Mouse (Mus musculus) midbrain, embryonic 10.5 days (tissue): ENCODE data around the gene Nup188. TPM values are rescaled to one million over a fixed set of nuclear protein-coding genes. Genes with fewer than 3 reads are reported as not detected.
A peak's percentile ranks its signal among the peaks of the same experiment; 100 is the strongest.

ENCODE experiments used
- DNase-seq: peaks from one replicate; pipeline ENCODE4 v3.0.0-alpha.2; 2017; ENCODE audit warnings: low spot score
- H3K27ac ChIP-seq: fragments of 300-500 bp; sonication (generic); replicated peaks from 2 replicates; pipeline ENCODE4 v1.5.1; 2016; ENCODE audit warnings: mild to moderate bottlenecking
- H3K27me3 ChIP-seq: fragments of 300-500 bp; sonication (generic); 2 replicates; pipeline ENCODE4 v1.6.1; 2016; ENCODE audit warnings: low read depth, mild to moderate bottlenecking; ENCODE audit not compliant: poor library complexity, severe bottlenecking
- H3K36me3 ChIP-seq: fragments of 300-500 bp; sonication (generic); 2 replicates; pipeline ENCODE4 v1.6.1; 2016; ENCODE audit warnings: mild to moderate bottlenecking, moderate library complexity
- H3K4me1 ChIP-seq: fragments of 300-500 bp; sonication (generic); 2 replicates; pipeline ENCODE4 v1.6.1; 2016
- H3K4me3 ChIP-seq: fragments of 300-500 bp; sonication (generic); 2 replicates; pipeline ENCODE4 v1.5.1; 2016; ENCODE audit warnings: mild to moderate bottlenecking, moderate library complexity
- H3K9me3 ChIP-seq: fragments of 300-500 bp; sonication (generic); replicated peaks from 2 replicates; pipeline ENCODE4 v1.6.1; 2016; ENCODE audit warnings: mild to moderate bottlenecking
- WGBS: fragments of 180-500 bp; shearing (Covaris S2); methylation state at CpG from one replicate; pipeline ENCODE4 v1.1.7; 2016; 5-methylcytosine and 5-hydroxymethylcytosine counted together
- polyA plus RNA-seq: library from polyadenylated mRNA; unstranded; fragments of >200 nt; fragmentation: Nextera tagmentation; extraction: Ambion mirVana; gene quantifications from 2 replicates; pipeline ENCODE4 v1.2.1, GENCODE M21; 2016

Gene Nup188
- polyA plus RNA-seq, 1 experiment from 2014 or later: 55.4 TPM

DNA sequence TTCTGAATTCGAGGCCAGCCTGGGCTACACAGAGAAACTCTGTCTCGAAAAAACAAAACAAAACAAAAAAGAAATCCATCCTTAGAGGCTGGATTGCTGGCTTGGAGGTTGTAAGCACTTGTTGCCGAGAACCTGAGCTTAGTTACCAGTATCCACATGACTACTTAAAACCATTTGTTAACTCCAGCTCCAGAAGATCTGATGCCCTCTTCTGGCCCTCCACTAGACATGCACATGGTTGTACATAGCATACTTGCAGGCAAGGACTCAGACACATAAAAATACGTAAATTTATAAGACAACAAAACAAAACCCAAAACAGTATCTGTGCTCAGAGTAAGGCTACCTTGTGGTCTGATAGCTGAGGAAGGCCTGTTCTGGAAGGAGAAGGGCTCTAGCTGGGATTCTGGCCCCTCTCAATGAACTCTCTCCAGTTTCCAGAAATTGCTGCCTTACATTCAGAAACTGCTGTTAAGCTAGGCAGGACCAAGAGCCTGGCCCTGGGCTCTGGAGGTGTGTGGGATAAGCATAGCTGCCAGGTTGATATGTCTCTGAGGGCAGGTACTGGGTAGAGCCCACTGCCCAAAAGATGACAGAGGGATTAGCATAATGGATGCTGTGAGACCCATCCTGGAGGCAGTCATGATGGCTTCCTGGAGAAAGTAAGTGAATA, 25.0 kb upstream of the Nup188 start:
- H3K27me3 ChIP-seq: no peaks in the 10 kb centered on the region
- no peaks in the 10 kb centered on the region for H3K9me3 ChIP-seq
- WGBS: 87% methylated on average over 4 of the region's 4 CpGs
- H3K4me3 ChIP-seq: no peak overlapping the region
- DNase-seq: no peak
- H3K4me1 ChIP-seq: peaks cover 16% of the 10 kb centered on the region
- H3K27ac ChIP-seq: no peak overlapping the region
- peaks cover 94% of the 10 kb centered on the region for H3K36me3 ChIP-seq

DNA sequence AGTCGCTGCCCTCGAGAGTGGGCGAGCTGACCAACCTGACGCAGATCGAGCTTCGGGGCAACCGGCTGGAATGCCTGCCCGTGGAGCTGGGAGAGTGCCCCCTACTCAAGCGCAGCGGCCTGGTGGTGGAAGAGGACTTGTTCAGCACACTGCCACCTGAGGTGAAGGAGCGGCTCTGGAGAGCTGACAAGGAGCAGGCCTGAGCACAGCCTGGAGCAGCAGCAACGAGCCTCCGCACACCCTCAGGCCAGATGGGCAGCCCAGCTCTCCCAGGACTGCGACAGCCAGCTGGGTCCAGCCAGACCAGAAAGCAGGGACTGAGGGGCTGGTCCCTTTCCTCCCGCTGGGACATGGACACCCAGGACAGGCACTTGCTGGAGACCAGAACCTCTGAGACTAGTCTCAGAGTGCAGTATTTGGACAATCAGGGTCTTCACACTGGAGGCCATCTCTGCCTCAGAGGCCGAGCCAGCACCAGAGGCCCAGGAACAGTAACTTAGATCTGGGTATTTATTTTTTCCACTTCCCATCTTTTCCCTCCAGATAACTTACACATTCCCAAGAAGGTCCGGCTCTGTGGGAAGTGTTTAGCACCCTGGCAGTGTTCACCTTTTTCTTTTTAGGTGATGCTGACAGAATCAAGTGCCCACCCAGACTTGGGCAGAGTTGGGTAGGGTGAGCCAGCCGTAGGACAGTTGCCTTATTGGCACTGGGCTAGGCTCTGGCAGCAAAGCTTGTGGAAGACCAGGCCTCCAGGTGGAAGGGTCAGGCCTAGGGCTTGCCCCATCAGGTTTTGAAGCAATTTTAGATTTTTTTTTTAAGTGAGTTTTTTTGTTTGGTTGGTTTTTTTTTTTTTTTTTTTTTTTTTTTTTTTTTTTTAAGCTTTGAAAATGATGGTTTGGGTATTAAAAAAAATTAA, 24.0 kb upstream of the Nup188 start:
- no peaks in the 10 kb centered on the region for H3K27me3 ChIP-seq
- H3K36me3 ChIP-seq: peaks cover 84% of the 10 kb centered on the region
- peak overlapping the region; percentile 38 for H3K27ac ChIP-seq
- peaks cover 26% of the 10 kb centered on the region for H3K4me1 ChIP-seq
- no peak for DNase-seq
- WGBS: 95% methylated on average over 18 of the region's 18 CpGs
- no peak overlapping the region for H3K4me3 ChIP-seq
- H3K9me3 ChIP-seq: no peaks in the 10 kb centered on the region

DNA sequence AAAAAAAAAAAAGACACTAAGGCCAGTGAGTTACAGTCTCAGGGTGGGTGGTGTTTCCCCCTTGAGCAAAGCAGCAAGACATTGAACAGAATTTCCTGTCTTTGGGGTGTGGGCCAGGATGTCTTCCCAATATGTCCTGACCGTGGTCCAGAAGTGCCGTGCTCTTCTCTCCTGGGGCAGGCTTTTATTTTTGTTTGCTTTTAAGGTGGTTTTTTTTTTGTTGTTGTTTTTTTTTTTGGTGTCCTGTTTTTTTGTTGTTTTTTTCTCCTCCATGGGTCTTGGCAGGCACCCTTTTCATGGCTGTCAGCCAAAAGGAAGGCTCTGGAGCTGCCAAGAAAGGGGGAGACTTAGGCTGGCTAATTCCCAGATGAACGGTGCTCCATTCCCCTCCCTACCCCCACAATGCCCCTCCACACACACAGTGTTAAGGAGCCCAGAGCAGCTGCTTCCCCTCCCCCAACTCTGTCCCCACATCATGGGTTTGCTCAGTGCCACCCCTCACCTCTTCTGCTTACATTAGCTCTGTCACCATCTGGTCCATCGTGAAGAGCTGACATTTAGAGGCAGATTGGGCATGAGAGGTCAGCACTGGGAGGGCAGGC, 23.3 kb upstream of the Nup188 start:
- no peak overlapping the region for H3K4me3 ChIP-seq
- no peak for DNase-seq
- no peaks in the 10 kb centered on the region for H3K9me3 ChIP-seq
- peaks cover 79% of the 10 kb centered on the region for H3K36me3 ChIP-seq
- H3K4me1 ChIP-seq: peaks cover 27% of the 10 kb centered on the region
- 83% methylated on average over 4 of the region's 4 CpGs for WGBS
- H3K27me3 ChIP-seq: no peaks in the 10 kb centered on the region
- H3K27ac ChIP-seq: no peak overlapping the region

DNA sequence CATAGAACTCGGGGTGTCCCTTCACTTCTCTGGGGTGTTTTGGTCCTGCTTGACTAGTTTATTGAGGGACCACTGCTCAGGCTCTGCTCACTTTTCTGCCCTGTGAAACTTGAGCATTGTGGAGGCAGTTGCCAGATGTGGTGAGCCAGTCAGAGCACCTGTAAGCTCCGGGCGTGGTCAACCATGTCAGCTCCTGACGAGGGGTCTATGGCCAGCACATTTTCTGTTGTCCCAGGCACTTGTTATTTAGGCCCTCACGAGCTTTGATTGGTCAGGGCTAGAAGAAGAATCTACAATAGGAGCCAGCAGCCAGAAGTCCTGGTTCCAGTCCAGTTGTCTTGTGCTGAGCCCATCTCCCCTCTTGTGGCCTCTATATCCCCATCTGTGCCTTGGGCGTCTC, 22.4 kb upstream of the Nup188 start:
- peaks cover 70% of the 10 kb centered on the region for H3K36me3 ChIP-seq
- peaks cover 27% of the 10 kb centered on the region for H3K4me1 ChIP-seq
- DNase-seq: no peak
- 93% methylated on average over 6 of the region's 6 CpGs for WGBS
- H3K27ac ChIP-seq: no peak overlapping the region
- H3K27me3 ChIP-seq: no peaks in the 10 kb centered on the region
- H3K4me3 ChIP-seq: no peak overlapping the region
- H3K9me3 ChIP-seq: no peaks in the 10 kb centered on the region

DNA sequence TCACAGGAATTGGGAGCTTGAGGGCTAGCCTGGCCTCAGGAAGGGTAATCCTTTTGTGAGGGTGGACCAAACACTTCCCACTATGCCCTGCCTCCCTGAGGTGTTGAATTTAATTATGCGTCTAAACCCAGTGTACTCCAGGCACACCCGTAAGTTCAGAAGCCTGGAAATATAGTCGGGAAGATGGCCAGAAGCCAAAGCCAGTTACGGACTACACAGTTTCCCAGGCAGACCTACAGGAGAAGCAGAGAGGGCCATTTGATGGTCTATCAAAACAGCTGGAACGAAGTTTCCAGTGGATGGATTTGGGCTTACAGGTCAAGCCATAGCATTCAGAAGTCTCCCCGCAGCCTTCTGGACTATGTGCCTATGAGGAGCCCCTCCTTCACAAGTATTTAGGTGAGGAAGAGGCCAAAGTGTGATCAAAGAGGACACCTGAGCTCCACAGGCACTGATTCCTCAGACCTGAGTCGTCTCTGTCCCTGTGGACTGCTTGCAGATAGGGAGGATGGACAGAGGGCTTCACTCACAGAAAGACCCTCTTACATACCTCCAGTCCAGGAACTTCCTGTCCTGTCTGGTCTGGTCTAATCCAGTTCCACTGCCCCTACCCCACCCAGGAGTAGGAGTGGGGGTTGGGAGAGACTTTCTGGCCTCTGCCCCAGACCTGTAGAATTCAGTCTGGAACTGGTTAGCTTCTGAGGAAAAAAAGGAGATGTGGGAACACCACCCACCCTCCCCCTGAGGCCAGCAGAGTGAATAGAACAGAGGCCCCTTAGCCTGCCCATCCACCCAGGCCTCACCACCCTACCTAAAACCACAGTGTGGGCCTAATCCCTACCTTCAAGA, 21.3 kb upstream of the Nup188 start:
- WGBS: 84% methylated on average over 7 of the region's 7 CpGs
- H3K27ac ChIP-seq: peak overlapping the region; percentile 77; the same call in 1 of the 2 replicates
- no peak overlapping the region for H3K4me3 ChIP-seq
- H3K27me3 ChIP-seq: no peaks in the 10 kb centered on the region
- H3K36me3 ChIP-seq: peaks cover 59% of the 10 kb centered on the region
- peaks cover 27% of the 10 kb centered on the region for H3K4me1 ChIP-seq
- DNase-seq: no peak
- H3K9me3 ChIP-seq: no peaks in the 10 kb centered on the region

DNA sequence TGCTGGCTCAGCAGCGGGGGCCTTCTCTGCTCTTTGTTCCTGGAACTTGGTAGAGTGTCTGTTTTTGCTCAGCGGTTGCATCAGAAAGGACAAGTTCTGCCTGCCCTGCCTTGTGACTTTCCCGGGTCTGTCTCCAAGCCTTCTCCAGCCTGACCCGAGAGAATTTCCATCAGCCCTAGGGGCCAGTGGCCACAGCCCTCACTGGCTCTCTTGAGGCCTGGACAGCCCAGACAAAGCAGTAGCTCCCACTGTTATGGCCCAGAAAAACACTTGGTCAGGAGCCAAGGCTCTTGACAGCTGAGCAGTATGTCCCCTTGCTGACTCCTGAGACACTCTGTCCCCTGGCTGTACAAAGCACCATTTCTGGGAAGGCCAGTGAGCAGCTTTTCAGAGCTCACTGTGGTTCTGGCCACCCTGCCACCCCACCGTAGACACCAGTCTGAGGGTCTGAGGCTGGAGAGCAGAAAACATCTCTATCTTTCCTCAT, 20.4 kb upstream of the Nup188 start, which contains the start of gene Phyhd1:
TSS of gene Phyhd1 (plus strand) at position 437 of the 487 bp plus-strand sequence.
- Histone ChIP-seq H3K9me3 (no peaks in the 10 kb centered on the region), H3K27me3 (no peaks in the 10 kb centered on the region), H3K27ac (peak within 1 kb of the TSS; percentile 77), H3K4me3 (no peak within 1 kb of the TSS), H3K4me1 (peaks cover 27% of the 10 kb centered on the region), H3K36me3 (peaks cover 50% of the 10 kb centered on the region)
- no peak for DNase-seq
- 38% methylated on average over 5 of the region's 5 CpGs for WGBS

DNA sequence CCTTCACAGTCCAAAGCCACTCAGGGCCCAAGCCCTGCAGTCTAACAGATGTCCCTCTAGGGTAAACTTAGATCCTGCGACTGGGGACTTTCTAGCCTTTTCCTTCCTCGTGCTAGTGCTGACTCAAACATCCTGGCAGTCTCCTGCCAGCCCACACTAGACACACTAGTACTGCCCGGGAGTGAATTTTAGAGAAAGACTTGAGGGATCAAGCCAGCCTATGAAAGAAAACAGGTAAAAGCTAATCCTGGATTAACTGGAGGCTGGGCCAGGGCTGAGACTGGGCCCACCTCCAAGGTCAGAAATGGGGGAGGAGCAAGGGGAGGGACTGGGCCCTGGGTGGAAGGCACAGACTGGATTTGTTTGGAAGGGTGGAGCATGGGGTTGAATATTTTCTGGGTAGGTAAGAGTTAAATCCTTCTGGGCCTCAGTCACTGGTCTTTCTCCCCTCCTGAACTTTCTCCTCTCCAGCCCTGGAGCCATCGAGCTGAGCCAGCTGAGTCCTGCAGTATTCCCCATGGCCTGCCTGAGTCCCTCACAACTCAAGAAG, 19.7 kb upstream of the Nup188 start:
- Histone ChIP-seq H3K27ac (peak overlapping the region; percentile 77), H3K9me3 (no peaks in the 10 kb centered on the region), H3K4me3 (no peak overlapping the region), H3K27me3 (no peaks in the 10 kb centered on the region), H3K4me1 (peaks cover 27% of the 10 kb centered on the region), H3K36me3 (peaks cover 44% of the 10 kb centered on the region)
- peak; percentile 33 for DNase-seq
- 16% methylated on average over 4 of the region's 4 CpGs for WGBS

DNA sequence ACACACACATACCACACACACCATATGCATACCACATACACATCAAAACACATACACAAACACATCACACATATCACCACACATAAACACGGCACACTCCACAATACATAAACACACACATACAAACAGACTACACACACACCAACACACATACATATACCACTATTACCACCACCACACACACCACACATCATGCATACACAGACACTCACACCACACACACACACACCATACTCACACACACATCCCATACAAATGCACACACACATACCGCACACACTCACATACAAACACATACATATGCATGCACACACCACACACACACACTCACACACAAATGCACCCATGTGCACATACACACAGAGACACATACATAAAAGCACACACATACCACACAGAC, 18.7 kb upstream of the Nup188 start:
- Histone ChIP-seq H3K4me3 (no peak overlapping the region), H3K4me1 (peaks cover 27% of the 10 kb centered on the region), H3K9me3 (no peaks in the 10 kb centered on the region), H3K27ac (no peak overlapping the region), H3K27me3 (no peaks in the 10 kb centered on the region), H3K36me3 (peaks cover 34% of the 10 kb centered on the region)
- DNase-seq: no peak
- WGBS: 97% methylated on average over 2 of the region's 2 CpGs

DNA sequence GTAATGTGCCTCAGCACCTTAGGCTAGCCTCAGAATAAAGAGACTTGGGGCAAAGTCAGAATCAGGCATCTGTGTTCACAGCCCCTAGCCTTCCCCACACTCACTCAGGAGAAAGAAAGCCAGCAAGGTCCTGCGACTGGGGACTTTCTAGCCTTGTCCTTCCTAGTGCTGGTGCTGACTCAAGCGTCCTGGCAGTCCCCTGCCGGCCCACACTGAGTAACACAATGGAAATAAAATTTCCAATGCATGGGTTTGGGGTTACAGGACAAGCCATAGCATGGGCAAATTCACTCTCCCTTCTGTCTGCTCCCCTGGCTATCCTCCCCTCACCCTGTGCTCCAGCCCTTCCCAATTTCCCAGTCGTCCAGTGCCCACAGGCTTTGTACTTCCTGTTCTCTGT, 17.8 kb upstream of the Nup188 start:
- peaks cover 27% of the 10 kb centered on the region for H3K4me1 ChIP-seq
- peaks cover 28% of the 10 kb centered on the region for H3K36me3 ChIP-seq
- H3K27ac ChIP-seq: peak overlapping the region; percentile 42; the same call in 1 of the 2 replicates
- H3K9me3 ChIP-seq: no peaks in the 10 kb centered on the region
- no peaks in the 10 kb centered on the region for H3K27me3 ChIP-seq
- no peak overlapping the region for H3K4me3 ChIP-seq
- WGBS: 59% methylated on average over 4 of the region's 4 CpGs
- no peak for DNase-seq

DNA sequence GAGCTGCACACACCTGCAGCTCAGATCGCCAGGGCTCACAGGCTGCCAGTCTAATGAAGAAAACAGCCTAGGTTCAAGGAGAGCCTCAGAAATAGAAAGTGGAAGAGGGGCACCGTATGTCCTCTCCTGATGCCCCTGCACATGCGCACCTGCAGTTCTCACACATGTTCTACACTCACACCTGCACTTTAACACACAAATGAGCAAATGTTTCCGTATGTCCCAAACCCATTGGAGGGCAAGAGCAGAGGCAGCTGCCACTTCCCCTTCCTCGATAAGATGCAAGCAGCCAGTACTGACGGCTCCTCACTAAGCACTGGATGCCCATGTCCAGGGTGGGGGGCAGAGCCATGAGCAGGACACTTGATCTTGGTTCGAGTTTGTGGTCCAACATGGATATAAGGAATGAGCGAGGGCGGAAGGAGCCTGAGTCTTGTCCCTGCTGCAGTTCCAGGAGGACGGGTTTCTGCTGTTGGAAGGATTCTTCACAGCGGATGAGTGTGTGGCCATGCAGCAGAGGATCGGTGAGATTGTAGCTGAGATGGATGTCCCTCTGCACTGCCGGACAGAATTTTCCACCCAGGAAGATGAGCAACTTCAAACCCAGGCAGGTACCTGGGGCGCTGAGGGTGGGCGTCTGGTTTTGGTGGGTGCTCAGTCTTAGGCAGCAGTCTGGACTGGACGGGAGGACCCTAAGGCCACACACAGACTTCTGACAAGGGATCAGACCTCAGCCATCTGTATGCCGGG, 16.8 kb upstream of the Nup188 start:
- Histone ChIP-seq H3K27me3 (no peaks in the 10 kb centered on the region), H3K4me3 (no peak overlapping the region), H3K9me3 (no peaks in the 10 kb centered on the region), H3K36me3 (peaks cover 17% of the 10 kb centered on the region), H3K4me1 (peaks cover 27% of the 10 kb centered on the region), H3K27ac (no peak overlapping the region)
- no peak for DNase-seq
- WGBS: 91% methylated on average over 17 of the region's 17 CpGs

DNA sequence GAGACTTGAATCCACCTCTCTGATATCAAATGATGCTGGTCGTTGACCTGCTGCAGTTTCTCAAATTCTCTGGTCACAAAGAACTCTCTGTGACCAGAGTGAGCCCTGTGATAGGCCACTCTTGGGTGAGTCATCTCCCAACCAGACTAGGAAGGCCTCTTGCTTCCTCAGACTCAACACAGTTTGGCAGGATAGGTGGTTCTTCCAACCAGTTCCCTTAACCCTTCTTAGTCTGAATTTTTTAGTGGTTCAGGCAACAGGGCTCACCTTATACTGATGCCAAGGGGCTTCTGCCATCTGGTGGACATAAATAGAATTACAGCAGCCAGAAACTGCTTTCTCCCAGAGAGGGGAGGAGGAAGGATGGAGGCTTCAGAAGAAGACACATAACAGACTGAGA, 16.1 kb upstream of the Nup188 start:
- Histone ChIP-seq H3K9me3 (no peaks in the 10 kb centered on the region), H3K36me3 (peaks cover 10% of the 10 kb centered on the region), H3K4me3 (no peak overlapping the region), H3K27me3 (no peaks in the 10 kb centered on the region), H3K27ac (no peak overlapping the region), H3K4me1 (peaks cover 21% of the 10 kb centered on the region)
- peak; percentile 40 for DNase-seq
- WGBS: 80% methylated on average over 1 of the region's 1 CpGs
